Mouse (Mus musculus) hindbrain, embryonic 16.5 days (tissue): ENCODE results near the gene Gm43720. TPM values are rescaled to one million over a fixed set of nuclear protein-coding genes. Genes with fewer than 3 reads are reported as not detected.

Source experiments
- ATAC-seq: fragments of 200-750 bp; cut with Nextera tagmentation; 2 replicates; pipeline ENCODE4 v1.8.0; 2017; ENCODE audit warnings: moderate TSS enrichment, moderate library complexity
- H3K27ac ChIP-seq: fragments of 300-500 bp; sonication (generic); 2 replicates; pipeline ENCODE4 v1.5.1; 2014; ENCODE audit warnings: low read depth, mild to moderate bottlenecking, control low read depth, low read length, moderate library complexity
- H3K27me3 ChIP-seq: fragments of 300-500 bp; sonication (generic); replicated peaks from 2 replicates; pipeline ENCODE4 v1.6.1; 2014; ENCODE audit warnings: low read length; ENCODE audit not compliant: control insufficient read depth, insufficient read depth
- H3K36me3 ChIP-seq: fragments of 300-500 bp; sonication (generic); 2 replicates; pipeline ENCODE4 v1.6.1; 2014; ENCODE audit warnings: mild to moderate bottlenecking, low read length, moderate library complexity, mixed read lengths; ENCODE audit not compliant: control insufficient read depth, insufficient read depth
- H3K4me1 ChIP-seq: fragments of 300-500 bp; sonication (generic); 2 replicates; pipeline ENCODE4 v1.6.1; 2014; ENCODE audit warnings: low read depth, low read length; ENCODE audit not compliant: control insufficient read depth, insufficient read depth
- H3K4me2 ChIP-seq: fragments of 300-500 bp; sonication (generic); 2 replicates; pipeline ENCODE4 v1.6.1; 2014; ENCODE audit warnings: mild to moderate bottlenecking, low read length, control low read depth, moderate library complexity
- H3K4me3 ChIP-seq: fragments of 300-500 bp; sonication (generic); 2 replicates; pipeline ENCODE4 v1.5.1; 2014; ENCODE audit warnings: mild to moderate bottlenecking, low read length, control low read depth, moderate library complexity
- H3K9ac ChIP-seq: fragments of 300-500 bp; sonication (generic); 2 replicates; pipeline ENCODE4 v1.6.1; 2014; ENCODE audit warnings: low read depth, mild to moderate bottlenecking, control low read depth, low read length, moderate library complexity
- H3K9me3 ChIP-seq: fragments of 300-500 bp; sonication (generic); 2 replicates; pipeline ENCODE4 v1.6.1; 2014; ENCODE audit warnings: mild to moderate bottlenecking, low read length, moderate library complexity; ENCODE audit not compliant: control insufficient read depth
- WGBS: fragments of 180-500 bp; shearing (Covaris S2); extraction: QIAGEN DNeasy Blood & Tissue Kit; methylation state at CpG from one replicate; pipeline ENCODE4 v1.1.7; 2014; 5-methylcytosine and 5-hydroxymethylcytosine counted together
- polyA plus RNA-seq: library from polyadenylated mRNA; unstranded; fragments of >200 nt; fragmentation: Nextera tagmentation; extraction: Ambion mirVana; gene quantifications from 2 replicates; pipeline ENCODE4 v1.2.1, GENCODE M21; 2015

Gene Gm43720
- 0.04 and 0.12 TPM in 2 replicates for polyA plus RNA-seq

DNA sequence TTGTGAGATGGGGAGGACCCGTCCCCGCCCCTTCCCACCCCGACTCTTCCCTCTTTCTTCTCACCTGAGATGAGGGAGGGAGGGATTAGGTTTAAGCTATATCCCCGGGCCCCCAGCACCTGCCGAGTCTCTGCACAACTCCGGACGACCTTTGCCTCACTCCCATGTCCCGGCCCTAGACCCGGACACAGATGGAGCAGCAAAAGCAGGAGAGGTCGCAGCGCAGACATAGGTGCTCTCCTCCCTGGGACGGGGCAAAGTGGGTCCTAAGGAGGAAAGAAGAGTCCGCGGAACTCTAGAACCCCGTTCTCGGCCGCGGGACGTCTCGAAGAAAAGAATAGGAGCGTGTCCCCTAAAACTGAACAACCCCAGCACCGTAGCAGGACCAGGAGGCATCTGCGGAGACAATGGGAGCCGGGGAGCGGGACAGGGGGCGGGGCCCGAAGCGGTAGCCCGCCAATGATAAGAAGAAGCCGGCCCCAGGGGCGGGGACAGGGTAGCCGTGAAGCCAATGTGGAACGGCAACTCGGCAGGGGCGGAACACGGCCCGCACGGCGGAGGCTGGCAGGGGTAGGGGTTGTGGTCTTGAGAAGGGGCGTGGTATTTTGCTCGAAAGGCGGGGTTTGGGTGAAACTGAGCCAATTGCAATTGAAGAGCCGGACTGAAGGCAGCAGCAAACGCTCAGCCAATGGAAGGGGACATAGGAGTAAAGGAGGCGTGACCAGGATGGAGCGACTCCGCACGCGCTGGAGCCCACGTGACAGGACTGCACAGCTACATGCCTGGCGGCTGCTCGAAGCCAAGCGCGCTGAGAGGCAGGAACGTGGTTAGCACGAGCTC lies at the start of gene Gm43720, which contains the start of the genes Gpc2 and Stag3:
TSS of gene Gm43720 (minus strand) at position 374 of the 840 bp plus-strand sequence.
TSS of gene Gpc2 (minus strand) at position 421 of the 840 bp plus-strand sequence.
TSS of gene Stag3 (plus strand) at position 656 of the 840 bp plus-strand sequence.
- 0% methylated on average over 50 of the region's 56 CpGs for WGBS

DNA sequence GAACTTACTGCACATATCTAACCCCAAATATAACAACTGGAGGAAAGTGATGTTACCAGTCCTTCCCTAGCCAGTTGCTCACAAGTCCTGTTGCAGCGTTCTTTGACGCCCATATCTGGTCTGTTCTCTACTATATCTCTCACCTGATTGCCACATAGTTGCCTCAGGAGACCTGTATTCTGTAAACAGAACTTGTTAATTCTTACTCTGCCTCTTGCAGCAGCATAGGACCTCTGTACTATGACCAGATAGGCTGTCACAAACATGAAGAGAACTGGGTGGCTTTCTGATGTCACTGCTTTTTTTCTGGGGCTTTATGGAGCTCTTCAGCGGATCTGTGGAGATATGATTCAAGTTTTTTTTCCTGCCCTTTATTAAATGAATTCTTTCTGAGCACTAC lies 33.0 kb upstream of the Gm43720 start:
- no peak overlapping the region for H3K9ac ChIP-seq
- no peak overlapping the region for H3K4me2 ChIP-seq
- ATAC-seq = no peak
- WGBS = 88% methylated on average over 3 of the region's 3 CpGs
- no peak overlapping the region for H3K4me3 ChIP-seq
- H3K36me3 ChIP-seq = peaks cover 3% of the 10 kb centered on the region; the same call in 1 of the 2 replicates
- H3K4me1 ChIP-seq = no peaks in the 10 kb centered on the region
- H3K27ac ChIP-seq = no peak overlapping the region
- H3K27me3 ChIP-seq = no peaks in the 10 kb centered on the region
- no peaks in the 10 kb centered on the region for H3K9me3 ChIP-seq

More for the DNA sequence above, at the start of gene Gm43720, which contains the start of the genes Gpc2 and Stag3:
- peak; percentile 99 for ATAC-seq
- peaks cover 3% of the 10 kb centered on the region; the same call in 1 of the 2 replicates for H3K36me3 ChIP-seq
- H3K9ac ChIP-seq = peak within 1 kb of the TSS; percentile 70
- H3K27me3 ChIP-seq = no peaks in the 10 kb centered on the region
- H3K4me1 ChIP-seq = peaks cover 30% of the 10 kb centered on the region
- H3K9me3 ChIP-seq = peaks cover 2% of the 10 kb centered on the region; the same call in 1 of the 2 replicates
- peak within 1 kb of the TSS; percentile 57 for H3K27ac ChIP-seq
- peak within 1 kb of the TSS; percentile 52 for H3K4me3 ChIP-seq
- H3K4me2 ChIP-seq = peak within 1 kb of the TSS; percentile 72

DNA sequence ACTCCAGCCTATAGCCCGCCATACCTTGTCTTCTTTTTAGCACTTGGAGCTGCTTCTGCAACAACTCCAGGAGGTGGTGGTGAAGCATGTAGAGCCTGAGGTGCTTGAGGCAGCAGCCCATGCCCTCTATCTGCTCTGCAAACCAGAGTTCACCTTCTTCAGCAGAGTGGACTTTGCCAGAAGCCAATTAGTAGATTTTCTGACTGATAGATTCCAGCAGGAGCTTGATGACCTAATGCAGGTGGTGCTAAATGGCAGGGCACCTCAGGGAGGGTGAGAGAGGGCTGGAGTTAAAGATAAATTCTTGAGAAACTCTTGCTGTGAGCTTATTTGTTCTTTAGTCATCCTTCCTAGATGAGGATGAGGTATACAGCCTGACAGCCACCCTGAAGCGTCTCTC lies 19.9 kb upstream of the Gm43720 start:
- Histone ChIP-seq H3K36me3 (peaks cover 2% of the 10 kb centered on the region; the same call in 1 of the 2 replicates), H3K9me3 (no peaks in the 10 kb centered on the region), H3K9ac (no peak overlapping the region), H3K4me2 (no peak overlapping the region), H3K4me3 (no peak overlapping the region), H3K27me3 (no peaks in the 10 kb centered on the region), H3K27ac (no peak overlapping the region), H3K4me1 (no peaks in the 10 kb centered on the region)
- ATAC-seq = no peak
- 90% methylated on average over 2 of the region's 2 CpGs for WGBS

DNA sequence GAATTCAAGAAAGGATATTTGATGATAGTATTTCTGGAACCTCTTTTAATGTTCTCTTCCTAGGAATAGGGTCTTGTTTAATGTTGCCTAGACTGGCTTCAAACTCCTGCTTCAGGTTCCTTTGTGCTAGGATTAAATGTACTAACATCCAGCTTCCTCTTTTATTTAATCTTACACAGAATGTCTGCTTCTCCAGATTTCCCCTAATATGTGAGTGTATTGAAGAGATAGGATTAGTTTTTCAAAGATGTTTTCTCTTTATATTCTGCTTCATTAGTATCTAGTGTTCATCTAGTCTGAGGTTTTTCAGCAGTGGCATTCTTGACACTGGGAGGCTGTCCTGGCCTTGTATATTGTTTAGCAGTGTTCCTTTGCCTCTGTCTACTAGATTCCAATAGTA lies 14.4 kb upstream of the Gm43720 start:
- Histone ChIP-seq H3K4me3 (no peak overlapping the region), H3K9ac (no peak overlapping the region), H3K36me3 (0 out of 2 replicates have a peak, but pooled peaks cover 2% of the 10 kb centered on the region), H3K27me3 (no peaks in the 10 kb centered on the region), H3K27ac (no peak overlapping the region), H3K4me1 (no peaks in the 10 kb centered on the region), H3K9me3 (no peaks in the 10 kb centered on the region), H3K4me2 (no peak overlapping the region)
- ATAC-seq = no peak

DNA sequence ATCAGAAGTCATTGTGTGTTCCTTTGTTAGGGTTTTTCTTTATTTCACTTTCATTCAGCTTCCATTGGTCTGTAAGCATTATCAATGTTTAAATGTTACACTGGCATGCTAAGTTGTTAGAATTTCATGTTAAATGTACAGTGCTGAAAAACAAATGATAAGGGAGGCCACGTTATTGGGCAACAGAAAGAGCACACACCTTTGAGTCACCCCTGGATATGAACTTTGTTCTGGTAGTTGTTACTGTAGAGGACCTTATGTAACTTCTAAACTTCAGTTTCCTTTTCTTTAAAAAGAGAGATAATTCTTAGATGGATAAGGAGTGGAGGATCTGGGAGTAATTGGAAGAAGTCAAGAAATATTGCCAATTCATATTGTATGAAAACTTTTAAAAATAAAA lies 11.9 kb upstream of the Gm43720 start:
- Histone ChIP-seq H3K4me1 (no peaks in the 10 kb centered on the region), H3K4me3 (no peak overlapping the region), H3K36me3 (0 out of 2 replicates have a peak, but pooled peaks cover 2% of the 10 kb centered on the region), H3K9ac (no peak overlapping the region), H3K9me3 (no peaks in the 10 kb centered on the region), H3K27me3 (no peaks in the 10 kb centered on the region), H3K27ac (no peak overlapping the region), H3K4me2 (no peak overlapping the region)
- 81% methylated on average over 1 of the region's 1 CpGs for WGBS
- no peak for ATAC-seq

DNA sequence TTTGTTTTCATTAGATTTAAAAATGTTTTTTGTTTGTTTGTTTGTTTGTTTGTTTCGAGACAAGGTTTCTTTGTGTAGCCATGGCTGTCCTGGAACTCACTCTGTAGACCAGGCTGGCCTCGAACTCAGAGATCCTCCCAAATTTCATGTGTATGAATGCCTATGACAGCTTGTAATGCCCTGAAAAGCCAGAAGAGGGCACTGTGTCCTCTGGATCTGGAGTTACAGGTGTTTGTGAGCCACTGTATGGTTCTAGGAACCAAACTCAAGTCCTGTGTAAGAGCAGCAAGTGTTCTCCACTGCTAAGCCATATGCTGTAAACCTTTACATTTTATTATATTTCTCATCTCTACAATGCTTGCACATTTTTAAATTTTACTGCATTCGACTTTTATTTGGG lies 8.1 kb upstream of the Gm43720 start:
- no peak for ATAC-seq
- no peak overlapping the region for H3K27ac ChIP-seq
- H3K27me3 ChIP-seq = no peaks in the 10 kb centered on the region
- H3K4me1 ChIP-seq = no peaks in the 10 kb centered on the region
- H3K4me3 ChIP-seq = no peak overlapping the region
- 0 out of 2 replicates have a peak, but pooled peaks cover 2% of the 10 kb centered on the region for H3K36me3 ChIP-seq
- no peak overlapping the region for H3K9ac ChIP-seq
- H3K9me3 ChIP-seq = no peaks in the 10 kb centered on the region
- no peak overlapping the region for H3K4me2 ChIP-seq
- WGBS = 84% methylated on average over 3 of the region's 3 CpGs

DNA sequence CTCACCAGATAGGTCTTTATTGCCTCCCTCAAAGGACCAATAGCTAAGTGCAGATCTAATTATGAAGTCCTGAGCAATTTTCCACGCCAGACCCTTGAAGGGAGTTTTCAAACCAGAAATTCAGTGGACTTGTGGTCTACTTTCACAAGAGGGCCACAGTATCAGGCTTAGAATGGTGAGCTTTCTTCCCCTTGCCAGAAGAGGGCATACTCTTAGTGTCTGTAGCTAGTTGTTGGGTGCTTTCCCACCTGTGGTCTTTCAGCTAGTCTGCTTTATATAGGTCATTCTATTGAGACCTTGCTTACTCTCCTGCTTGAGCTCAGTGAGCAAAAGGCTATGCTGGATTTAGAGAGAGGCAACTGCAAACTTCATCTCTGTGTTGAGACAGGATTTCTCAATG lies 3.8 kb upstream of the Gm43720 start:
- Histone ChIP-seq H3K27me3 (no peaks in the 10 kb centered on the region), H3K9me3 (peaks cover 2% of the 10 kb centered on the region; the same call in 1 of the 2 replicates), H3K4me3 (no peak overlapping the region), H3K27ac (no peak overlapping the region), H3K4me2 (no peak overlapping the region), H3K36me3 (no peaks in the 10 kb centered on the region), H3K9ac (no peak overlapping the region), H3K4me1 (peaks cover 9% of the 10 kb centered on the region)
- ATAC-seq = no peak
- 64% methylated on average over 1 of the region's 1 CpGs for WGBS

DNA sequence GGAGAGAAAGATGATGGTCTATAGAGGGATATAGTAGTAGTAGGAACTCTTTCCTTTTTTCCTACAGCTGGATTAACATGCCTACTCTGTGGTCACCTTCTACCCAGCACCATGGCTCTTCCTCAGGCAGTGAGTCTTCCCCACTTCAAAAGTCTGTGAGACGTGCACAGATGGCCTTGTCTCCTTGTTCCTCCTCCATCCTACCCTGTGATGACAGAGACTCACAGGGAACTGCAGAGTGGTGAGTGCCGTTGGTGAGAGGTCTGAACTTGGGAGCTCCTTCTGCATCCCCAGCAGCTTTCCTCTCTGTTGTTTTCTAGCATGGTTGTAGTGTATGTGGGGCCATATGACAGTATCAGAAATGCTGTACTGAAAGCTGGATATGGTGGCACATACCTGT lies 2.0 kb upstream of the Gm43720 start:
- WGBS = 87% methylated on average over 2 of the region's 2 CpGs
- Histone ChIP-seq H3K4me3 (no peak overlapping the region), H3K9ac (no peak overlapping the region), H3K4me1 (peaks cover 16% of the 10 kb centered on the region), H3K27ac (no peak overlapping the region), H3K36me3 (peaks cover 3% of the 10 kb centered on the region; the same call in 1 of the 2 replicates), H3K9me3 (peaks cover 2% of the 10 kb centered on the region; the same call in 1 of the 2 replicates), H3K4me2 (no peak overlapping the region), H3K27me3 (no peaks in the 10 kb centered on the region)
- no peak for ATAC-seq

DNA sequence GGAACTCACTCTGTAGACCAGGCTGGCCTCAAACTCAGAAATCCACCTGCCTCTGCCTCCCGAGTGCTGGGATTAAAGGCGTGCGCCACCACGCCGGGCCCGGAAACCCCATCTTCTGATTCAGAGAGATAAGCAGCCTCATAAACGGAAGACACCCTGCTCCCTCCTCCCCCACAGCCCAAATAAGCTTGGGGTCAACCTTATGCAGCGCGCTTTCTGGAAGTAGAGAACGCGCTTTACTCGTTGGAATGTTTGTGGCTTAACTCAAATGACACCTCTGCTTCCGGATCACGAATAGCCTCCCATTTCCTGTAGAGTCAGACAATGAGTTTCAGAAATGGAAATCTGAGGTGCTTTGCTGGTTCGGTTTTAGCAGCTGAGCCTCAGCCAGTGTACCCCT lies 1.1 kb upstream of the Gm43720 start:
- H3K4me1 ChIP-seq = peaks cover 20% of the 10 kb centered on the region
- no peak overlapping the region for H3K27ac ChIP-seq
- H3K9ac ChIP-seq = no peak overlapping the region
- 93% methylated on average over 15 of the region's 15 CpGs for WGBS
- peak overlapping the region; percentile 72 for H3K4me2 ChIP-seq
- no peaks in the 10 kb centered on the region for H3K27me3 ChIP-seq
- H3K9me3 ChIP-seq = peaks cover 2% of the 10 kb centered on the region; the same call in 1 of the 2 replicates
- H3K4me3 ChIP-seq = peak overlapping the region; percentile 52; the same call in 1 of the 2 replicates
- H3K36me3 ChIP-seq = peaks cover 3% of the 10 kb centered on the region; the same call in 1 of the 2 replicates
- ATAC-seq = no peak
